Mouse (Mus musculus): ENCODE measurements around the gene Wbp4. TPM values are rescaled to one million over a fixed set of nuclear protein-coding genes. Genes with fewer than 3 reads are reported as not detected.
A peak's percentile ranks its signal among the peaks of the same experiment; 100 is the strongest.

Gene Wbp4
- polyA plus RNA-seq, 1 experiment from 2014 or later: 46.0 TPM

GRCm38 (mm10) chr14:79500756-79501155 lies 19.4 kb upstream of the Wbp4 start:
- H3K4me1 ChIP-seq (ENCODE audit: control insufficient read depth, insufficient read depth, low read length): peaks cover 7% of the 10 kb centered on the region; the same call in 1 of the 2 replicates
- H3K4me2 ChIP-seq (ENCODE audit: low read depth, low read length): no peak overlapping the region
- DNase-seq (ENCODE audit: low spot score) (no peak), ATAC-seq (ENCODE audit: low read depth) (no peak)
- no peak overlapping the region for H3K4me3 ChIP-seq (ENCODE audit: low read depth, low read length)
- H3K27me3 ChIP-seq (replicated peaks; ENCODE audit: control insufficient read depth, insufficient read depth, low read length): no peaks in the 10 kb centered on the region
- no peak overlapping the region for H3K27ac ChIP-seq (replicated peaks; ENCODE audit: low read depth, low read length)
- WGBS: 79% methylated on average over 4 of the region's 4 CpGs
- H3K36me3 ChIP-seq (ENCODE audit: control insufficient read depth, insufficient read depth, low read length): 0 out of 2 replicates have a peak, but pooled peaks cover 3% of the 10 kb centered on the region
- 0 out of 2 replicates have a peak, but pooled peaks cover 2% of the 10 kb centered on the region for H3K9me3 ChIP-seq (ENCODE audit: control insufficient read depth, low read length)
- no peak overlapping the region for H3K9ac ChIP-seq (ENCODE audit: low read depth, low read length)

- Histone ChIP-seq H3K9me3 (ENCODE audit: control insufficient read depth, low read length) (0 out of 2 replicates have a peak, but pooled peaks cover 2% of the 10 kb centered on the region), H3K4me3 (ENCODE audit: low read depth, low read length) (no peak overlapping the region), H3K27me3 (replicated peaks; ENCODE audit: control insufficient read depth, insufficient read depth, low read length) (no peaks in the 10 kb centered on the region), H3K4me1 (ENCODE audit: control insufficient read depth, insufficient read depth, low read length) (peaks cover 7% of the 10 kb centered on the region; the same call in 1 of the 2 replicates), H3K36me3 (ENCODE audit: control insufficient read depth, insufficient read depth, low read length) (0 out of 2 replicates have a peak, but pooled peaks cover 3% of the 10 kb centered on the region), H3K27ac (replicated peaks; ENCODE audit: low read depth, low read length) (no peak overlapping the region), H3K4me2 (ENCODE audit: low read depth, low read length) (no peak overlapping the region), H3K9ac (ENCODE audit: low read depth, low read length) (no peak overlapping the region)
- 75% methylated on average over 9 of the region's 9 CpGs for WGBS
- DNase-seq (ENCODE audit: low spot score) (no peak), ATAC-seq (ENCODE audit: low read depth) (no peak)
Observed at GRCm38 (mm10) chr14:79499326-79499725, 18.0 kb upstream of the Wbp4 start.

GRCm38 (mm10) chr14:79494349-79494748 lies 13.0 kb upstream of the Wbp4 start:
- no peaks in the 10 kb centered on the region for H3K9me3 ChIP-seq (ENCODE audit: control insufficient read depth, low read length)
- no peaks in the 10 kb centered on the region for H3K36me3 ChIP-seq (ENCODE audit: control insufficient read depth, insufficient read depth, low read length)
- H3K27ac ChIP-seq (replicated peaks; ENCODE audit: low read depth, low read length): no peak overlapping the region
- H3K27me3 ChIP-seq (replicated peaks; ENCODE audit: control insufficient read depth, insufficient read depth, low read length): no peaks in the 10 kb centered on the region
- DNase-seq (ENCODE audit: low spot score) (no peak), ATAC-seq (ENCODE audit: low read depth) (no peak)
- no peak overlapping the region for H3K9ac ChIP-seq (ENCODE audit: low read depth, low read length)
- no peaks in the 10 kb centered on the region for H3K4me1 ChIP-seq (ENCODE audit: control insufficient read depth, insufficient read depth, low read length)
- 57% methylated on average over 6 of the region's 6 CpGs for WGBS
- H3K4me2 ChIP-seq (ENCODE audit: low read depth, low read length): no peak overlapping the region
- H3K4me3 ChIP-seq (ENCODE audit: low read depth, low read length): no peak overlapping the region

GRCm38 (mm10) chr14:79490246-79490645 lies 8.9 kb upstream of the Wbp4 start:
- Histone ChIP-seq H3K36me3 (ENCODE audit: control insufficient read depth, insufficient read depth, low read length) (no peaks in the 10 kb centered on the region), H3K27ac (replicated peaks; ENCODE audit: low read depth, low read length) (no peak overlapping the region), H3K9ac (ENCODE audit: low read depth, low read length) (no peak overlapping the region), H3K27me3 (replicated peaks; ENCODE audit: control insufficient read depth, insufficient read depth, low read length) (no peaks in the 10 kb centered on the region), H3K4me1 (ENCODE audit: control insufficient read depth, insufficient read depth, low read length) (peaks cover 17% of the 10 kb centered on the region), H3K9me3 (ENCODE audit: control insufficient read depth, low read length) (no peaks in the 10 kb centered on the region), H3K4me3 (ENCODE audit: low read depth, low read length) (no peak overlapping the region), H3K4me2 (ENCODE audit: low read depth, low read length) (no peak overlapping the region)
- DNase-seq (ENCODE audit: low spot score) (no peak), ATAC-seq (ENCODE audit: low read depth) (no peak)
- 60% methylated on average over 3 of the region's 3 CpGs for WGBS

- Histone ChIP-seq H3K4me1 (ENCODE audit: control insufficient read depth, insufficient read depth, low read length) (peaks cover 17% of the 10 kb centered on the region), H3K9ac (ENCODE audit: low read depth, low read length) (no peak overlapping the region), H3K4me3 (ENCODE audit: low read depth, low read length) (no peak overlapping the region), H3K9me3 (ENCODE audit: control insufficient read depth, low read length) (no peaks in the 10 kb centered on the region), H3K27ac (replicated peaks; ENCODE audit: low read depth, low read length) (no peak overlapping the region), H3K4me2 (ENCODE audit: low read depth, low read length) (no peak overlapping the region), H3K36me3 (ENCODE audit: control insufficient read depth, insufficient read depth, low read length) (no peaks in the 10 kb centered on the region), H3K27me3 (replicated peaks; ENCODE audit: control insufficient read depth, insufficient read depth, low read length) (no peaks in the 10 kb centered on the region)
- WGBS: 71% methylated on average over 12 of the region's 12 CpGs
- ATAC-seq (ENCODE audit: low read depth) (no peak), DNase-seq (ENCODE audit: low spot score) (no peak)
Observed at GRCm38 (mm10) chr14:79489150-79489549, 7.8 kb upstream of the Wbp4 start.

GRCm38 (mm10) chr14:79488531-79488930 lies 7.2 kb upstream of the Wbp4 start:
- no peak overlapping the region for H3K4me2 ChIP-seq (ENCODE audit: low read depth, low read length)
- 88% methylated on average over 9 of the region's 9 CpGs for WGBS
- no peaks in the 10 kb centered on the region for H3K9me3 ChIP-seq (ENCODE audit: control insufficient read depth, low read length)
- DNase-seq (ENCODE audit: low spot score) (no peak), ATAC-seq (ENCODE audit: low read depth) (no peak)
- H3K4me1 ChIP-seq (ENCODE audit: control insufficient read depth, insufficient read depth, low read length): peaks cover 17% of the 10 kb centered on the region
- H3K36me3 ChIP-seq (ENCODE audit: control insufficient read depth, insufficient read depth, low read length): no peaks in the 10 kb centered on the region
- no peak overlapping the region for H3K4me3 ChIP-seq (ENCODE audit: low read depth, low read length)
- no peak overlapping the region for H3K27ac ChIP-seq (replicated peaks; ENCODE audit: low read depth, low read length)
- H3K9ac ChIP-seq (ENCODE audit: low read depth, low read length): no peak overlapping the region
- no peaks in the 10 kb centered on the region for H3K27me3 ChIP-seq (replicated peaks; ENCODE audit: control insufficient read depth, insufficient read depth, low read length)

GRCm38 (mm10) chr14:79486993-79487731 lies 5.8 kb upstream of the Wbp4 start:
- Histone ChIP-seq H3K36me3 (ENCODE audit: control insufficient read depth, insufficient read depth, low read length) (no peaks in the 10 kb centered on the region), H3K4me2 (ENCODE audit: low read depth, low read length) (peak overlapping the region; percentile 60), H3K4me3 (ENCODE audit: low read depth, low read length) (peak overlapping the region; percentile 29), H3K27ac (replicated peaks; ENCODE audit: low read depth, low read length) (peak overlapping the region; percentile 59), H3K9ac (ENCODE audit: low read depth, low read length) (peak overlapping the region; percentile 45), H3K4me1 (ENCODE audit: control insufficient read depth, insufficient read depth, low read length) (peaks cover 25% of the 10 kb centered on the region), H3K9me3 (ENCODE audit: control insufficient read depth, low read length) (no peaks in the 10 kb centered on the region), H3K27me3 (replicated peaks; ENCODE audit: control insufficient read depth, insufficient read depth, low read length) (no peaks in the 10 kb centered on the region)
- 3% methylated on average over 19 of the region's 19 CpGs for WGBS
- DNase-seq (ENCODE audit: low spot score) (peak; percentile 71), ATAC-seq (ENCODE audit: low read depth) (peak; percentile 37; the same call in 1 of the 2 replicates)

- ATAC-seq (ENCODE audit: low read depth): no peak
- H3K9ac ChIP-seq (ENCODE audit: low read depth, low read length): peak overlapping the region; percentile 5; the same call in 1 of the 2 replicates
- peaks cover 25% of the 10 kb centered on the region for H3K4me1 ChIP-seq (ENCODE audit: control insufficient read depth, insufficient read depth, low read length)
- no peaks in the 10 kb centered on the region for H3K27me3 ChIP-seq (replicated peaks; ENCODE audit: control insufficient read depth, insufficient read depth, low read length)
- 15% methylated on average over 8 of the region's 8 CpGs for WGBS
- H3K9me3 ChIP-seq (ENCODE audit: control insufficient read depth, low read length): no peaks in the 10 kb centered on the region
- DNase-seq (ENCODE audit: low spot score): no peak
- peak overlapping the region; percentile 59 for H3K27ac ChIP-seq (replicated peaks; ENCODE audit: low read depth, low read length)
- H3K4me3 ChIP-seq (ENCODE audit: low read depth, low read length): peak overlapping the region; percentile 29
- H3K4me2 ChIP-seq (ENCODE audit: low read depth, low read length): peak overlapping the region; percentile 60
- H3K36me3 ChIP-seq (ENCODE audit: control insufficient read depth, insufficient read depth, low read length): no peaks in the 10 kb centered on the region
Observed at GRCm38 (mm10) chr14:79486617-79486992, 5.3 kb upstream of the Wbp4 start.
